Mouse (Mus musculus) neural tube, embryonic 15.5 days (tissue): Measurements from ENCODE around the gene Mef2c. TPM values are rescaled to one million over a fixed set of nuclear protein-coding genes. Genes with fewer than 3 reads are reported as not detected.
A peak's percentile ranks its signal among the peaks of the same experiment; 100 is the strongest.

ENCODE experiments used
- ATAC-seq: fragments of 200-750 bp; cut with Nextera tagmentation; 2 replicates; pipeline ENCODE4 v1.8.0; 2017; ENCODE audit warnings: mild to moderate bottlenecking, moderate TSS enrichment, moderate library complexity; ENCODE audit not compliant: low FRiP score
- H3K27ac ChIP-seq: fragments of 300-500 bp; sonication (generic); replicated peaks from 2 replicates; pipeline ENCODE4 v1.5.1; 2015; ENCODE audit warnings: mild to moderate bottlenecking, inconsistent platforms
- H3K27me3 ChIP-seq: fragments of 300-500 bp; sonication (generic); replicated peaks from 2 replicates; pipeline ENCODE4 v1.6.1; 2015; ENCODE audit warnings: inconsistent platforms
- H3K36me3 ChIP-seq: fragments of 300-500 bp; sonication (generic); 2 replicates; pipeline ENCODE4 v1.6.1; 2015; ENCODE audit warnings: inconsistent platforms
- H3K4me1 ChIP-seq: fragments of 300-500 bp; sonication (generic); 2 replicates; pipeline ENCODE4 v1.6.1; 2015; ENCODE audit warnings: inconsistent platforms
- H3K4me2 ChIP-seq: fragments of 300-500 bp; sonication (generic); 2 replicates; pipeline ENCODE4 v1.6.1; 2015; ENCODE audit warnings: inconsistent platforms, mild to moderate bottlenecking, moderate library complexity
- H3K4me3 ChIP-seq: fragments of 300-500 bp; sonication (generic); replicated peaks from 2 replicates; pipeline ENCODE4 v1.5.1; 2015; ENCODE audit warnings: mild to moderate bottlenecking, inconsistent platforms
- H3K9ac ChIP-seq: fragments of 300-500 bp; sonication (generic); replicated peaks from 2 replicates; pipeline ENCODE4 v1.6.1; 2015; ENCODE audit warnings: mild to moderate bottlenecking, inconsistent platforms
- H3K9me3 ChIP-seq: fragments of 300-500 bp; sonication (generic); replicated peaks from 2 replicates; pipeline ENCODE4 v1.6.1; 2016; ENCODE audit warnings: inconsistent platforms
- WGBS: fragments of 180-500 bp; shearing (Covaris S2); methylation state at CpG from one replicate; pipeline ENCODE4 v1.1.7; 2015; ENCODE audit warnings: mixed read lengths; 5-methylcytosine and 5-hydroxymethylcytosine counted together
- polyA plus RNA-seq: library from polyadenylated mRNA; unstranded; fragments of >200 nt; fragmentation: Nextera tagmentation; extraction: Ambion mirVana; gene quantifications from 2 replicates; pipeline ENCODE4 v1.2.1, GENCODE M21; 2015

The Mef2c gene
- polyA plus RNA-seq, 1 experiment from 2014 or later, result 29.7 TPM

- Histone ChIP-seq H3K27ac (peak overlapping the region; percentile 92), H3K4me3 (peak overlapping the region; percentile 46), H3K4me1 (peaks cover 11% of the 10 kb centered on the region), H3K36me3 (no peaks in the 10 kb centered on the region), H3K9ac (peak overlapping the region; percentile 65), H3K27me3 (no peaks in the 10 kb centered on the region; the same call in 1 of the 2 replicates), H3K9me3 (no peaks in the 10 kb centered on the region), H3K4me2 (peak overlapping the region; percentile 67)
- peak; percentile 84 for ATAC-seq
- WGBS, result under 1% methylated on average over 22 of the region's 22 CpGs
Measured at GRCm38 (mm10) chr13:83714466-83715307, 210.9 kb downstream of the Mef2c start.

GRCm38 (mm10) chr13:83715308-83715785 lies 211.5 kb downstream of the Mef2c start:
- H3K9ac ChIP-seq, result peak overlapping the region; percentile 65
- WGBS, result 2% methylated on average over 14 of the region's 14 CpGs
- ATAC-seq, result peak; percentile 29
- H3K27me3 ChIP-seq, result no peaks in the 10 kb centered on the region; the same call in 1 of the 2 replicates
- H3K4me1 ChIP-seq, result peaks cover 11% of the 10 kb centered on the region
- peak overlapping the region; percentile 46 for H3K4me3 ChIP-seq
- no peaks in the 10 kb centered on the region for H3K36me3 ChIP-seq
- H3K9me3 ChIP-seq, result no peaks in the 10 kb centered on the region
- peak overlapping the region; percentile 92 for H3K27ac ChIP-seq
- peak overlapping the region; percentile 67 for H3K4me2 ChIP-seq

DNA sequence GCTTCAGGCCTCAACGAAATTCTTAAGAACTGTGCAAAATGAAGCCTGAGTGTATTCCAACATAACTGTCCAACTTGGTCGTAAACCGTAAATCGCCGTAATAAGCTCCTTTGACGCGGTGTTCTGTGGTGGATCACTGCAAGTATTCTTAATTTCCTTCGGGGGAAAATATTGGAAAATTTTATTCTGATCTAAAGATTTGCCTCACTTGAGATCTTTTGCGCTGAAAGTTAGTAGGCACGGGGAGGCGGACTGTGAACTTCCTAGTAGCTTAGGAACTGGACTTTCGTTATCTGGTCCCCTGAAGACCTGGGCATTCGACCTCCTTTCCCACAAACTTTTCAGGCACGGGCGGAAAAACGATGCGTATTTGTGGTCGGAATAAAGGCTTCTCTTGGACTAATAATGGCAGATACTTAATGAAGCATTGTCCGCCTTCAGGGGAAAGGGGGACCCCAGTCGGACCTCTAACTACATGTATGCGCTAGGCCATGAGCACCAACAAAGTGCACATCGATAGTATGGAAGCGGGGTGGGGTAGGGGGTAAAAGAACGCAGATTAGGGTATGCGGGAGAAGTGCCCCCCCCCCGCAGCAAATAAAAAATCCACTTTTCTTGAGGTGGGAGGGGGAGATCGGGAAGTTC lies 212.3 kb downstream of the Mef2c start:
- Histone ChIP-seq H3K9me3 (no peaks in the 10 kb centered on the region), H3K27me3 (no peaks in the 10 kb centered on the region; the same call in 1 of the 2 replicates)

More for the DNA sequence above, 212.3 kb downstream of the Mef2c start:
- 2% methylated on average over 27 of the region's 27 CpGs for WGBS
- H3K4me2 ChIP-seq, result peak overlapping the region; percentile 67
- H3K9ac ChIP-seq, result peak overlapping the region; percentile 65
- no peak for ATAC-seq
- peak overlapping the region; percentile 46 for H3K4me3 ChIP-seq
- H3K36me3 ChIP-seq, result no peaks in the 10 kb centered on the region
- peak overlapping the region; percentile 92 for H3K27ac ChIP-seq
- peaks cover 11% of the 10 kb centered on the region for H3K4me1 ChIP-seq
